In genomic region chr6:52167736-52168161, GRCm38 (mm10) we compare ENCODE assay signal across 12 mouse cellular contexts. TPM values are rescaled to one million over a fixed set of nuclear protein-coding genes. Genes with fewer than 3 reads are reported as not detected.
DNase-seq lines count a peak whose midpoint lies in the region; ATAC-seq and TF ChIP-seq lines count a peak whose summit lies in the region.
"Had no signal": no experiment of that assay in that cellular context is flagged by ENCODE, and none has a peak within 500 bp of the region (broad histone marks: within the 10 kb centered on the region; RNA-seq: fewer than 3 reads in every experiment).

No protein-coding gene starts in this region.

- 0 out of 2 replicates have a peak overlapping the region, but pooled peaks have one; percentile 6 for H3K27ac ChIP-seq in kidney, postnatal 0 days
- peak overlapping the region; percentile 95 for H3K27ac ChIP-seq in hindbrain, embryonic 10.5 days

- ATAC-seq in kidney, postnatal 0 days (replicated peaks; ENCODE audit: low FRiP score, low read depth): no peak
- ATAC-seq in monocyte, adult 5-6 weeks (replicated peaks; ENCODE audit: insufficient number of reproducible peaks, low FRiP score, low TSS enrichment, poor library complexity, severe bottlenecking): no peak
- ATAC-seq: forebrain, postnatal 0 days had no signal

- H3K4me1 ChIP-seq in kidney, postnatal 0 days (replicated peaks; ENCODE audit: insufficient read depth, low read length): peaks cover 59% of the 10 kb centered on the region
- H3K4me1 ChIP-seq in hindbrain, embryonic 10.5 days (replicated peaks): peaks cover 33% of the 10 kb centered on the region

- intact Hi-C loops in left cerebral cortex, postnatal 10 days (cut with DNase I): loop anchor here (5.0 kb wide), 1 partner anchor 985 kb away; no protein-coding TSS in a partner anchor

- peak overlapping the region; percentile 41; the same call in 1 of the 2 replicates for H3K4me2 ChIP-seq in kidney, postnatal 0 days (ENCODE audit: low read length)

- peak; percentile 7 to 50 for DNase-seq in adrenal gland, adult (ENCODE audit: inconsistent age in 2 of 2, low spot score in 1 of 2)
- DNase-seq in adrenal gland, postnatal 36 days: no peak
- DNase-seq in kidney, postnatal 0 days (ENCODE audit: low spot score): no peak
- DNase-seq in kidney, postnatal 10 days: no peak
- peak; percentile 59 for DNase-seq in hindbrain, embryonic 10.5 days (ENCODE audit: low spot score)
- peak; percentile 66 for DNase-seq in neural tube, embryonic 10.5 days (ENCODE audit: extremely low spot score, low spot score)
- DNase-seq in left cerebral cortex, postnatal 10 days (ENCODE audit: extremely low spot score in 1 of 2, low spot score in 2 of 2): no peak
- DNase-seq: adrenal gland, postnatal 25 days; heart, postnatal 4 days had no signal

- H3K4me3 ChIP-seq in kidney, postnatal 0 days (replicated peaks; ENCODE audit: low read depth, low read length): no peak overlapping the region
- peak overlapping the region; percentile 81 for H3K4me3 ChIP-seq in hindbrain, embryonic 10.5 days

- no peaks in the 10 kb centered on the region for H3K27me3 ChIP-seq in kidney, postnatal 0 days (ENCODE audit: insufficient read depth, low read length)
- peaks cover 100% of the 10 kb centered on the region for H3K27me3 ChIP-seq in hindbrain, embryonic 10.5 days (ENCODE audit: insufficient read depth, poor library complexity, severe bottlenecking)

- H3K9me3 ChIP-seq in kidney, postnatal 0 days (replicated peaks; ENCODE audit: low read length): no peaks in the 10 kb centered on the region
- H3K9me3 ChIP-seq in hindbrain, embryonic 10.5 days: no peaks in the 10 kb centered on the region

- WGBS in kidney, postnatal 0 days: 47% methylated on average over 14 of the region's 14 CpGs
- under 1% methylated on average over 14 of the region's 14 CpGs for WGBS in hindbrain, embryonic 10.5 days

- TF ChIP-seq CTCF in kidney, postnatal 0 days (IDR thresholded peaks at IDR 0.05; ENCODE audit: low read depth): no peak

- no peaks in the 10 kb centered on the region for H3K36me3 ChIP-seq in kidney, postnatal 0 days (ENCODE audit: insufficient read depth, low read length)
- H3K36me3 ChIP-seq in hindbrain, embryonic 10.5 days: no peaks in the 10 kb centered on the region; the same call in 1 of the 2 replicates

- H3K9ac ChIP-seq in kidney, postnatal 0 days (ENCODE audit: low read depth, low read length): no peak overlapping the region
- H3K9ac ChIP-seq: forebrain, postnatal 0 days had no signal

RNA-seq across cellular contexts. Expression of gene Hoxa2, which starts 3.1 kb away (rescaled TPM):
- total RNA-seq in adrenal gland, postnatal 36 days (2021): 1 to 10 TPM; 1.7 to 1.9 TPM
- 2.3 and 2.4 TPM in 2 replicates for polyA plus RNA-seq in kidney, postnatal 0 days (2015; fragmentation: Nextera tagmentation; extraction: Ambion mirVana)
- 31.4 and 56.9 TPM in 2 replicates for polyA plus RNA-seq in hindbrain, embryonic 10.5 days (2016; fragmentation: Nextera tagmentation; extraction: Ambion mirVana)
- not detected for total RNA-seq in left cerebral cortex, postnatal 10 days (2021)
- total RNA-seq in monocyte, adult 5-6 weeks (2017): not detected in 3 replicates
- total RNA-seq: forebrain, postnatal 0 days; layer of hippocampus, postnatal 25 days had no signal
- polyA plus RNA-seq: forebrain, postnatal 0 days had no signal

RNA-seq across cellular contexts. Expression of gene 5730596B20Rik, which starts 9.5 kb away (rescaled TPM):
- under 1 TPM; 0.10 to 0.40 TPM for total RNA-seq in adrenal gland, postnatal 36 days (2021)
- 1.3 TPM in 2 replicates for polyA plus RNA-seq in kidney, postnatal 0 days (2015; fragmentation: Nextera tagmentation; extraction: Ambion mirVana)
- 0.90 and 3.6 TPM in 2 replicates for polyA plus RNA-seq in hindbrain, embryonic 10.5 days (2016; fragmentation: Nextera tagmentation; extraction: Ambion mirVana)
- not detected for total RNA-seq in left cerebral cortex, postnatal 10 days (2021)
- not detected in 3 replicates for total RNA-seq in monocyte, adult 5-6 weeks (2017)
- total RNA-seq: forebrain, postnatal 0 days; layer of hippocampus, postnatal 25 days had no signal
- polyA plus RNA-seq: forebrain, postnatal 0 days had no signal

RNA-seq across cellular contexts. Expression of gene Hoxa1, which starts 9.6 kb away (rescaled TPM):
- total RNA-seq in adrenal gland, postnatal 36 days (2021): under 1 TPM; 0.23 to 0.70 TPM
- 0.33 and 0.64 TPM in 2 replicates for polyA plus RNA-seq in kidney, postnatal 0 days (2015; fragmentation: Nextera tagmentation; extraction: Ambion mirVana)
- polyA plus RNA-seq in hindbrain, embryonic 10.5 days (2016; fragmentation: Nextera tagmentation; extraction: Ambion mirVana): 0.77 and 1.4 TPM in 2 replicates
- total RNA-seq in left cerebral cortex, postnatal 10 days (2021): not detected
- not detected in 3 replicates for total RNA-seq in monocyte, adult 5-6 weeks (2017)
- total RNA-seq: layer of hippocampus, postnatal 25 days had no signal
- polyA plus RNA-seq: forebrain, postnatal 0 days had no signal

RNA-seq across cellular contexts. Expression of gene Hoxa4, which starts 23.8 kb away (rescaled TPM):
- 1 to 10 TPM; 2.6 to 3.1 TPM for total RNA-seq in adrenal gland, postnatal 36 days (2021)
- 1.6 and 2.2 TPM in 2 replicates for polyA plus RNA-seq in kidney, postnatal 0 days (2015; fragmentation: Nextera tagmentation; extraction: Ambion mirVana)
- 0.14 and 4.3 TPM in 2 replicates for polyA plus RNA-seq in hindbrain, embryonic 10.5 days (2016; fragmentation: Nextera tagmentation; extraction: Ambion mirVana)
- not detected for total RNA-seq in left cerebral cortex, postnatal 10 days (2021)
- total RNA-seq in monocyte, adult 5-6 weeks (2017): not detected in 3 replicates
- total RNA-seq: forebrain, postnatal 0 days; layer of hippocampus, postnatal 25 days had no signal
- polyA plus RNA-seq: forebrain, postnatal 0 days had no signal

RNA-seq across cellular contexts. Expression of gene Hoxa5, which starts 36.6 kb away (rescaled TPM):
- total RNA-seq in adrenal gland, postnatal 36 days (2021): 10 to 100 TPM; 14.7 to 27.8 TPM
- polyA plus RNA-seq in kidney, postnatal 0 days (2015; fragmentation: Nextera tagmentation; extraction: Ambion mirVana): 9.7 and 10.4 TPM in 2 replicates
- polyA plus RNA-seq in hindbrain, embryonic 10.5 days (2016; fragmentation: Nextera tagmentation; extraction: Ambion mirVana): 1.8 TPM in 1 of 2 replicates, not detected in the other
- total RNA-seq in left cerebral cortex, postnatal 10 days (2021): not detected
- 0.39 TPM in 1 of 3 replicates, not detected in the others for total RNA-seq in monocyte, adult 5-6 weeks (2017)
- total RNA-seq: forebrain, postnatal 0 days; layer of hippocampus, postnatal 25 days had no signal
- polyA plus RNA-seq: forebrain, postnatal 0 days had no signal

Comparison
In these comparisons a context has a peak if more than half of its experiments do, and no peak if none do; other contexts are left out.
1. DNase-seq: peak in adrenal gland, adult (2 of 2), hindbrain, embryonic 10.5 days (single experiment) and neural tube, embryonic 10.5 days (single experiment); none in adrenal gland, postnatal 36 days (0 of 2), kidney, postnatal 0 days (single experiment), kidney, postnatal 10 days (single experiment) and left cerebral cortex, postnatal 10 days (0 of 2).